Mouse (Mus musculus) right cerebral cortex, adult 2 months (tissue): ENCODE measurements around the gene Iqcb1.

Source experiments
- DNase-seq, 2 experiments: peaks; one replicate each; pipeline ENCODE4 v3.0.0; 2021 to 2022; ENCODE audit warnings: low spot score in 2 of 2

Iqcb1 gene

GRCm38 (mm10) chr16:36875276-36875851 is 47.2 kb downstream of the Iqcb1 start:
- peak; percentile 32 to 49 for DNase-seq

- no peak for DNase-seq
These were observed 49.1 kb downstream of the Iqcb1 start for GRCm38 (mm10) chr16:36877316-36877715.

- no peak for DNase-seq
These were observed 54.7 kb downstream of the Iqcb1 start for GRCm38 (mm10) chr16:36882737-36883343.

GRCm38 (mm10) chr16:36884881-36885280 is 56.7 kb downstream of the Iqcb1 start:
- DNase-seq = no peak

- no peak for DNase-seq
These were observed 57.7 kb downstream of the Iqcb1 start for GRCm38 (mm10) chr16:36885912-36886311.

GRCm38 (mm10) chr16:36887546-36887945 is 59.4 kb downstream of the Iqcb1 start:
- DNase-seq = no peak

- no peak for DNase-seq
These were observed 62.4 kb downstream of the Iqcb1 start for GRCm38 (mm10) chr16:36890559-36890958.

- DNase-seq = no peak
These were observed 63.2 kb downstream of the Iqcb1 start for GRCm38 (mm10) chr16:36891415-36891814.

- no peak for DNase-seq
These were observed 65.1 kb downstream of the Iqcb1 start for GRCm38 (mm10) chr16:36893317-36893716.

GRCm38 (mm10) chr16:36896712-36897111 is 68.5 kb downstream of the Iqcb1 start:
- no peak for DNase-seq

GRCm38 (mm10) chr16:36903156-36903555 is 75.0 kb downstream of the Iqcb1 start:
- no peak for DNase-seq

- no peak for DNase-seq
These were observed 83.7 kb downstream of the Iqcb1 start for GRCm38 (mm10) chr16:36911909-36912308.

GRCm38 (mm10) chr16:36912311-36912710 is 84.1 kb downstream of the Iqcb1 start:
- no peak for DNase-seq

- DNase-seq = no peak
These were observed 86.0 kb downstream of the Iqcb1 start for GRCm38 (mm10) chr16:36914195-36914594.

GRCm38 (mm10) chr16:36918505-36918904 is 90.3 kb downstream of the Iqcb1 start:
- DNase-seq = peak in 1 of 2 experiments; percentile 13

- no peak for DNase-seq
These were observed 92.2 kb downstream of the Iqcb1 start for GRCm38 (mm10) chr16:36920410-36920809.

- no peak for DNase-seq
These were observed 93.0 kb downstream of the Iqcb1 start for GRCm38 (mm10) chr16:36921067-36921613.

- DNase-seq = no peak
These were observed 93.8 kb downstream of the Iqcb1 start for GRCm38 (mm10) chr16:36921980-36922379.
